Mouse (Mus musculus) heart, adult 2 months (tissue): ENCODE results near the gene Csnk2a2.

Experiments used
- CTCF ChIP-seq: fragments of 200-600 bp; IDR thresholded peaks from 2 replicates; pipeline ENCODE4 v1.8.1; 2022; ENCODE audit warnings: antibody characterized with exemption, mild to moderate bottlenecking, moderate library complexity
- EP300 ChIP-seq: fragments of 200-500 bp; IDR thresholded peaks from 2 replicates; pipeline ENCODE4 v1.6.1; 2011; ENCODE audit warnings: low read depth, low read length, control low read depth; ENCODE audit not compliant: insufficient read depth
- POLR2A ChIP-seq: fragments of 200-500 bp; IDR thresholded peaks from 2 replicates; pipeline ENCODE4 v1.6.1; 2011; ENCODE audit warnings: mild to moderate bottlenecking, low read depth, low read length, control low read depth; ENCODE audit not compliant: insufficient read depth

DNA sequence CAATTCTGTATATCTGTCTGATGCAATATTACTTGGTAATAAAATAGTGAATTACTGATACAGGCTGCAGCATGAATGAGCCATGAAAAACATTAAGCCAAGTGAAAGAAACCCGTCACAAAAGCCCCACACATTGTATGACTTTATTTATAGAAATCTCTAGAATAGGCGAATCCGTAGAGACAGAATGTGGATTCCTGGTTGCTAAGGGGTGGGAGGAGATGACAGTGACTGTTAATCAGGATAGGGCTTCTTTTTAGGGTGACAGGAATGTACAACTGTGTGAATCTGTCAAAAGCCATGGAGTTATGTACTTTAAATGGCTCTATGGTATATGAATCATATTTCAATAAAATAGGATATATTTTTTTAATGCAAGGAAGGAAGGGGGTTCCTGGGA lies 15.8 kb upstream of the Csnk2a2 start:
- TF ChIP-seq CTCF (no peak), POLR2A (no peak), EP300 (no peak)
